Mouse (Mus musculus) olfactory bulb, adult 2 months (tissue): ENCODE results near the gene Gosr2.

ENCODE experiments used
- CTCF ChIP-seq: fragments of 200-500 bp; IDR thresholded peaks from 2 replicates; pipeline ENCODE4 v1.5.1; 2012; ENCODE audit warnings: low read depth, mild to moderate bottlenecking, low read length, moderate library complexity; ENCODE audit not compliant: insufficient read depth
- POLR2A ChIP-seq: fragments of 200-500 bp; IDR thresholded peaks from 2 replicates; pipeline ENCODE4 v1.6.1; 2012; ENCODE audit warnings: mild to moderate bottlenecking, low read depth, low read length, moderate library complexity; ENCODE audit not compliant: insufficient read depth

GRCm38 (mm10) chr11:103719436-103719835 lies 21.7 kb upstream of the Gosr2 start:
- no peak for TF ChIP-seq CTCF
- TF ChIP-seq POLR2A = no peak
